Mouse (Mus musculus): ENCODE measurements around the gene Dpp6. TPM values are rescaled to one million over a fixed set of nuclear protein-coding genes. Genes with fewer than 3 reads are reported as not detected.

Dpp6 gene
- polyA plus RNA-seq, 1 experiment from 2014 or later: 3.7 TPM

DNA sequence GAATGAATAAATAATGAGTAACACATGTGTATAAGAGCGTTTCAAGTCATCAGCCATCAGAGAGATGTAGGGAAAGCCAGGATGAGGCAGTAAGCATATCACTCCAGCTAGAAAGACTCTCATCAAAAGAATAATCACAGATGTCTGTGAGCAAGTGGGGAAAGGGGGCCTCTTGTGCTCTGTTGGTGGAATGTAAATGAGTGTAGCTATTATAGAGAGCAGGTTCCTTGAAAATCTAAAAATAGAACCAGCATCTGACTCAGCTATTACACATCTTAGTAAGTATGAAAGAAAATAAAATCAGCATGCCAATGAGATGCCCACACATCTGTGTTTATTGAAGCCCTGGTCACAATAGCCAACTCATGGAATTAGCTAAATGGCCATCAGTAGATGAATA is 264.3 kb downstream of the Dpp6 start:
- no peak overlapping the region for H3K9ac ChIP-seq
- H3K9me3 ChIP-seq: no peaks in the 10 kb centered on the region
- WGBS: 32% methylated on average over 1 of the region's 1 CpGs
- no peaks in the 10 kb centered on the region for H3K27me3 ChIP-seq
- H3K4me1 ChIP-seq: no peaks in the 10 kb centered on the region
- ATAC-seq (ENCODE audit: low FRiP score, low read depth): no peak
- no peak overlapping the region for H3K4me2 ChIP-seq (replicated peaks)
- no peaks in the 10 kb centered on the region for H3K36me3 ChIP-seq
- H3K4me3 ChIP-seq: no peak overlapping the region
- H3K27ac ChIP-seq: no peak overlapping the region

DNA sequence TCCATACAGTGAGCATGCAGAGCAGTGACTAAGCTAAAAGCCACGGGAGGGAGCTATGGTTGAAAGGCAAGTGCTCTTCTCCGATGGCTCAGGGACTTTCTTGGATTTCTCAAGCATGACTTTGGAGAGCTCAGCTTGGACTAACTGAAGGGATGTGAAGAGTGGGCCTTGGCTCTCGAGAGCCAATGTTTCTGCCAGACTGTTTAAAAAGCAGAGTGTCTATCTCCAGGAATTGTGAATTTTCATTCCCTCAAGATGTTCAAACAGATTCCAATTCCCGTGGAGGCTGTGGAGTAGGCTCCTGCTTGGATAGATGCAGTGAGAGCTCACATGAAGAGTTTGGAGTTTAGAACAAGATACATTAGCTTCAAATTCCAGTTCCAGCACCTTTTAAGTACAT is 266.8 kb downstream of the Dpp6 start:
- Histone ChIP-seq H3K27ac (no peak overlapping the region), H3K4me2 (replicated peaks) (no peak overlapping the region), H3K27me3 (no peaks in the 10 kb centered on the region), H3K4me1 (no peaks in the 10 kb centered on the region), H3K4me3 (no peak overlapping the region), H3K9me3 (no peaks in the 10 kb centered on the region), H3K36me3 (no peaks in the 10 kb centered on the region), H3K9ac (no peak overlapping the region)
- no peak for ATAC-seq (ENCODE audit: low FRiP score, low read depth)
- 71% methylated on average over 4 of the region's 4 CpGs for WGBS

DNA sequence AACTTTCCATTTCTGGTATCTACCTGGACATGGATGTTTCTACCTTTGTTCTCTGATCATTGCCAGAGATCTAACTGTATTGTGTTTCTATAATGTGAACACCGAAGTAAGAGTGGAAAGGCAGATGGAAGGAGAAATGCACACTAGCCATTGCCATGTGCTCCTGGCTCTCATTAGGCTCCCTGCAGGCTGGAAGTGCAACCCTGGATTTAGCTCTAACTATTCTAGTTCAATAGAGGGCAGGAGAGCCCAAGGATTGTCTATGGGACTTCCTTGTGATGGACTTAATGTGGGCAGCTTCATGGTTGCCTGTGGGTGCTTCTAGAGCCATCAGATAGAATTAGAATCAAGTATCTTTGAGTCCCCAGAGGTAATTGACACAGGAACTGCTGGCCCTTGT is 291.2 kb downstream of the Dpp6 start:
- no peak for ATAC-seq (ENCODE audit: low FRiP score, low read depth)
- H3K9me3 ChIP-seq: no peaks in the 10 kb centered on the region
- no peaks in the 10 kb centered on the region for H3K36me3 ChIP-seq
- H3K27me3 ChIP-seq: no peaks in the 10 kb centered on the region
- WGBS: 93% methylated on average over 1 of the region's 1 CpGs
- H3K9ac ChIP-seq: no peak overlapping the region
- no peak overlapping the region for H3K4me2 ChIP-seq (replicated peaks)
- no peak overlapping the region for H3K27ac ChIP-seq
- H3K4me3 ChIP-seq: no peak overlapping the region
- no peaks in the 10 kb centered on the region for H3K4me1 ChIP-seq

DNA sequence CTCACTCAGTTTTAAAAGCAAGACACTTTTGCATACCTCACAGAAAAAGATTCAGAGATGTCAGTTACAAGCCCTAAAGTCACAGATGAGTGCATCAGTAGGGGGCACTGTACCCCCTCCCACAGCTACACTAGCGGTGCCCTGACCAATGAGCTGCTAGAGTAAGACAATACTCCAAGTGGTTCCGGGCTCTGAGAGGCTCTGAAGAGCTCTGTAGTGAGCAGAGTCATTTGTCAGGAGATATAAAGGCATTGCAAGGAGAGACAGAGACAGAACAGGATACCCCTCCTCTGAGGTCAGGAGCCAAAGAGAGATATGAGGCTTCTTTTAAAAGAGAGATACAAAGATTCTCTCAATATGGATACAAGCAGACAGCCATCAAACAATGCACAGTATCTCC is 305.5 kb downstream of the Dpp6 start:
- Histone ChIP-seq H3K4me2 (replicated peaks) (no peak overlapping the region), H3K9me3 (no peaks in the 10 kb centered on the region), H3K4me1 (no peaks in the 10 kb centered on the region), H3K36me3 (no peaks in the 10 kb centered on the region), H3K27ac (no peak overlapping the region), H3K27me3 (no peaks in the 10 kb centered on the region), H3K9ac (no peak overlapping the region), H3K4me3 (no peak overlapping the region)
- ATAC-seq (ENCODE audit: low FRiP score, low read depth): no peak
- WGBS: 33% methylated on average over 2 of the region's 2 CpGs

DNA sequence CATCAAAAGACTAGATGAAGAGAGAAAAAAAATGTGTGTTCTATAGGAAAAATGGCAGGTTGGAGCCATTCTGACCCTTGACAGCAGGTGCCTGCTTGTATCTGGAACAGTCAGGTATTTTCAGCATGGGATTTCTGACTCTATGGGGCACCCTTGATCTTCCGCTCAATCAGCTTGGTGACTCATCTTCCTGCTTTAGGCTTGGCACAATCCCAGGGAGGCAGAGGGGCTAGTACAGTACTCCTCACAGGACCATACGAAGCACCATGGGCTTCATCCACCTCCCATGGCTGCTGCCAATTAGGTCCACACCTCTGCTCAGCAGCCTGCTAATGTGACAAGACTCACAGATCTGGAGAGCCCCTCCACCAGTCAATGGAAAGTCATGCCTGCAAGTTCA is 305.9 kb downstream of the Dpp6 start:
- Histone ChIP-seq H3K4me3 (no peak overlapping the region), H3K9ac (no peak overlapping the region), H3K9me3 (no peaks in the 10 kb centered on the region), H3K27me3 (no peaks in the 10 kb centered on the region), H3K4me1 (no peaks in the 10 kb centered on the region), H3K36me3 (no peaks in the 10 kb centered on the region), H3K4me2 (replicated peaks) (no peak overlapping the region), H3K27ac (no peak overlapping the region)
- no peak for ATAC-seq (ENCODE audit: low FRiP score, low read depth)
- 85% methylated on average over 2 of the region's 2 CpGs for whole genome bisulfite sequencing

DNA sequence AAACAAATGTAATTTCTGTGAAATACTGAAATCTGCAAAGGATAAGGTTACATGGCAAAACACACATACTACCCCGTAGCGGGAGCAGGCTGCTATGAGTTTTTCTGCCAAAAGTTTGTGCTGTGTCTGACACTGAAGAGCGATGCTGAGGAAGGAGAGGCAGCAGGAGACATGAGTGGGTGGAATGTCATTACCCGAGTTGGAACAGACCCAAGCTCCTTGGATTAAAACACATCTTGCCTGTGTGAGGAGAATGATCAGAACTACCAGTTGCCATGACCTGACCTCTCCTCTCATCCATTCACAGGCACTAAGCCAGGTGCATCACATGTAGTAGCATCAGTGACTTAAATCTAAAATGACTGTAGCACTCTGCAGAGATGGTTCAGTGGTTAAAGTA is 309.0 kb downstream of the Dpp6 start:
- WGBS: 74% methylated on average over 4 of the region's 4 CpGs
- H3K4me3 ChIP-seq: no peak overlapping the region
- H3K27me3 ChIP-seq: no peaks in the 10 kb centered on the region
- H3K9ac ChIP-seq: no peak overlapping the region
- no peaks in the 10 kb centered on the region for H3K36me3 ChIP-seq
- no peak for ATAC-seq (ENCODE audit: low FRiP score, low read depth)
- H3K9me3 ChIP-seq: no peaks in the 10 kb centered on the region
- H3K27ac ChIP-seq: no peak overlapping the region
- H3K4me1 ChIP-seq: no peaks in the 10 kb centered on the region
- H3K4me2 ChIP-seq (replicated peaks): no peak overlapping the region

DNA sequence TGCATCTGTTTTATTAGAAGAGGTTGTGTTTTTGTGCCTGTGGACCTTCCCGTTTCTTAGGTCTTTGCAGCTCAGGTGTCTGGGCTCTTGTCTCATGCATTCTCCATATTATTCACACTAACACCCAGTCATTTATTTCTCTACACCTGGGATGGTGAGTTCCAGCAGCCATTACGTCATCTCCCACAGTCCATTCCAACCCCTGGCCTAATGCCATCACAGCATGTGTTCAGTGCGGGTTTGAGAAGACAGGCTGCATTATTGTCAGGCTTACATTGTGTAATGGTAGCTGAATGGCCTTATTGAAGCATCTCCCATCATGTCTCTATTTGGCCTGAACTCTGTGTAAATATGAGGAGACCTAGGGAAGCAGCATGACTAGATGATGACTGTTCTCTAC is 316.2 kb downstream of the Dpp6 start:
- H3K9me3 ChIP-seq: no peaks in the 10 kb centered on the region
- H3K9ac ChIP-seq: no peak overlapping the region
- no peak overlapping the region for H3K27ac ChIP-seq
- WGBS: 67% methylated on average over 3 of the region's 3 CpGs
- H3K4me3 ChIP-seq: no peak overlapping the region
- H3K36me3 ChIP-seq: no peaks in the 10 kb centered on the region
- no peaks in the 10 kb centered on the region for H3K4me1 ChIP-seq
- ATAC-seq (ENCODE audit: low FRiP score, low read depth): no peak
- no peaks in the 10 kb centered on the region for H3K27me3 ChIP-seq
- no peak overlapping the region for H3K4me2 ChIP-seq (replicated peaks)

DNA sequence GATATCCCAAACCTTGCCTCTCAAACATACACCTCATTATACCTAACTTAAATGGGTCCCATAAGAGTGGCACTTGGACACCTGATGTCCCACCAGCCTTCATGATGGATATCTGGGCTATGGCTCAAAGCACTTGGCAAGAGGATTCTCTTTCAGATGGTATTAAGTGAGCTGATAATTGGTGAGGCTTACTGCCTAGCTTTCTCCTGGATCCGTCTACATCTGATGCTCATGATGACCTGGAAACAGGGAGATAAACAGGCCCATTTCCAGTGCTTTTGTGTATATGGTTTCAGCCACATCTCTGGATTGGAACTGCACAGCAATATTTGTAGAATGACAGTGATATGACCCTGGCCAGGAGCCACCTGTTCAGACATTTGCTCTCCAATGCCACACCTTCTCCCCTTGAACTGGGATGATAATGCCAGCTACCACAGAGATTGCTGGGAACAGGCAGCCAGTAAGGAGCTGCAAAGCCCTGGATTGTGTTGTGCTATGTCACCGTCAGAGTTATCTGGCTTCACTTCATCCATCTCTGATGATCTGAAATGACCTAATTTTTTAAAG is 317.5 kb downstream of the Dpp6 start:
- Histone ChIP-seq H3K9me3 (no peaks in the 10 kb centered on the region), H3K27ac (no peak overlapping the region), H3K9ac (no peak overlapping the region), H3K4me2 (replicated peaks) (no peak overlapping the region), H3K27me3 (no peaks in the 10 kb centered on the region), H3K4me1 (no peaks in the 10 kb centered on the region), H3K36me3 (no peaks in the 10 kb centered on the region), H3K4me3 (no peak overlapping the region)
- 80% methylated on average over 2 of the region's 2 CpGs for WGBS
- ATAC-seq (ENCODE audit: low FRiP score, low read depth): no peak

DNA sequence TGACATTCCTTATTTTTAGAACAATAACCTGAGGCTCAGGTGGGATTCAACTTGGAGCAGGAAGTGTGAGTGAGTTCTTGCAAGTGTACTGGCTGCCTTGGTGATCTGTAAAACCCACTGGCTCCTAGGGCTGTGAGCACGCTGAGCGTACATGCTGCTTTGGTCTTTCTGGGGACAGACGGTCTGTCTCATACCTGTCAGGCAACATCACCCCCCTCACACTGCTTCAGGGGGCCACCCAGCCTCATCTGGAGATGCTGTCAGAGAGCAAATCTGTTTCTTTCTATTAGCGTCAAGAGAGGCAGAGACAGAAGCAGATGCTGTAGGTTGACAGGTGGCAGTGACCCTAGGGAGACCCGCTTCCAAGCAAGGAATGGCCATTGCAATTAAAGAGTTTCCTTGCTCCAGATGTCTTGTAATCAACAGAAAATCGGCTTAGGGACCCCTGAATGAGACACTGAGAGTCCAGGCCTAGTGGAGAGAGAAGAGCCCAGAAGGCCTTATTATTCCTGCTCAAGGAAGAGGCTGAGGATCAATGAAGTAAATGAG is 330.5 kb downstream of the Dpp6 start:
- Histone ChIP-seq H3K4me2 (replicated peaks) (no peak overlapping the region), H3K27me3 (no peaks in the 10 kb centered on the region), H3K4me3 (no peak overlapping the region), H3K4me1 (no peaks in the 10 kb centered on the region), H3K9ac (no peak overlapping the region), H3K36me3 (no peaks in the 10 kb centered on the region), H3K9me3 (no peaks in the 10 kb centered on the region), H3K27ac (no peak overlapping the region)
- WGBS: 83% methylated on average over 6 of the region's 6 CpGs
- ATAC-seq (ENCODE audit: low FRiP score, low read depth): no peak

DNA sequence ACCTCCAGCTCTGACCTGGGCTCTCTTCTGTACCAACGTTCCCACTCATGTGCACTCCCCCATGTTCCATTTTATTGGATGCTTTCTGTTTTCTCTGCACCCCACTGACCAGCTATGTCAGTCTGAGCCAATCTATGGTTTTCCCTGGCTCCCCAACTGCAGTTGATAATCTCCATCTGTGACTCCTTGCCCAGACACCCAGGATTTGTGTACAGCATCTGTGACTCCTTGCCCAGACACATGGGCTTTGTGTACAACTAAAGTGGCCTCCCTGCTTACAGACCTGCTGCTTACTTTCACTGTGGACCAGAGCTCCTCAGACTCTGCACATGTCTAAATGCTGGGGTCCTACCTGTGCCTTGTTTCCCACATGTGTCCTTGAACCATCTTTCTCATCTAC is 334.0 kb downstream of the Dpp6 start:
- H3K9ac ChIP-seq: no peak overlapping the region
- no peaks in the 10 kb centered on the region for H3K36me3 ChIP-seq
- H3K27ac ChIP-seq: no peak overlapping the region
- no peak overlapping the region for H3K4me3 ChIP-seq
- no peaks in the 10 kb centered on the region for H3K27me3 ChIP-seq
- no peak overlapping the region for H3K4me2 ChIP-seq (replicated peaks)
- ATAC-seq (ENCODE audit: low FRiP score, low read depth): no peak
- no peaks in the 10 kb centered on the region for H3K4me1 ChIP-seq
- 77% methylated on average over 1 of the region's 1 CpGs for WGBS
- H3K9me3 ChIP-seq: no peaks in the 10 kb centered on the region

DNA sequence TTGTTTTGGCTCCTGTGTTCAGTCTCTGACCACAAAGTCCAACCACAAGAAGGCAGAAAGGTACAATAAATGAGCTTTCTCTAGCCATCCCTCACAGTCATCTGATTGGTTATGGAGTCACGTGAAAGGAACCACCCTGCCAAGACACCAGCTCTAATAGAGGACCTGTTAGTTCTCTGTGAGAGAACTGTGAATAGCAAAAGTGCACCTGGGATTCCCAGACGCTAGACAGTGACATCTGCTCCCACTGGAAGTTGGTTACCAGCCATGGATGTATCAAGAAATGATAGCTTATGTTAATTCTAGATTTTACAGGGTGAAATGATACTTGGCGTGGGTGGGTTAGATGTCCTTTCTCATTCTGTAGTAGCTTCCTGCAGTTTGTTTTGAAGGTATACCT is 338.7 kb downstream of the Dpp6 start:
- Histone ChIP-seq H3K27ac (no peak overlapping the region), H3K4me3 (no peak overlapping the region), H3K27me3 (no peaks in the 10 kb centered on the region), H3K4me2 (replicated peaks) (no peak overlapping the region), H3K9me3 (no peaks in the 10 kb centered on the region), H3K9ac (no peak overlapping the region), H3K4me1 (no peaks in the 10 kb centered on the region), H3K36me3 (no peaks in the 10 kb centered on the region)
- whole genome bisulfite sequencing: 78% methylated on average over 3 of the region's 3 CpGs
- no peak for ATAC-seq (ENCODE audit: low FRiP score, low read depth)

DNA sequence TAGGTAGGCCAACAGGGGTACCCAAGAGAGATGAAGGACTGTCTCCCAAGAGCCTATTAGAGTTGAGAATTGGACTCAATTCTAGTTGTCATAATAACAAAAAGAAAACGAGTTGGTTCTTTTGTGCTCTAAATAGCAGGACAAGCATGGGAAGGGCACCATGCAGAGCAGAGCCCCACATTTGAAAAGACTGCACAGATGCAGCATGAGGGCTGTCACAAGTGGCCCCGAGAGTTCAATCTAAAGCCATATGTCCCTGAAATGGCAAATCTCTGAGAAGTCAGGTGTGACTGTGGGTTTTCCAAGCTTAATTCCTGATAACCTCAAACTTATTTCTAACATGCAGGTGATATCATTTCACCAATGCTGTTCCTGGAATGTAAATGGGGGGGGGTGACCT is 339.4 kb downstream of the Dpp6 start:
- no peak for ATAC-seq (ENCODE audit: low FRiP score, low read depth)
- Histone ChIP-seq H3K36me3 (no peaks in the 10 kb centered on the region), H3K4me2 (replicated peaks) (no peak overlapping the region), H3K4me3 (no peak overlapping the region), H3K9me3 (no peaks in the 10 kb centered on the region), H3K9ac (no peak overlapping the region), H3K4me1 (no peaks in the 10 kb centered on the region), H3K27ac (no peak overlapping the region), H3K27me3 (no peaks in the 10 kb centered on the region)
- 66% methylated on average over 2 of the region's 2 CpGs for WGBS

DNA sequence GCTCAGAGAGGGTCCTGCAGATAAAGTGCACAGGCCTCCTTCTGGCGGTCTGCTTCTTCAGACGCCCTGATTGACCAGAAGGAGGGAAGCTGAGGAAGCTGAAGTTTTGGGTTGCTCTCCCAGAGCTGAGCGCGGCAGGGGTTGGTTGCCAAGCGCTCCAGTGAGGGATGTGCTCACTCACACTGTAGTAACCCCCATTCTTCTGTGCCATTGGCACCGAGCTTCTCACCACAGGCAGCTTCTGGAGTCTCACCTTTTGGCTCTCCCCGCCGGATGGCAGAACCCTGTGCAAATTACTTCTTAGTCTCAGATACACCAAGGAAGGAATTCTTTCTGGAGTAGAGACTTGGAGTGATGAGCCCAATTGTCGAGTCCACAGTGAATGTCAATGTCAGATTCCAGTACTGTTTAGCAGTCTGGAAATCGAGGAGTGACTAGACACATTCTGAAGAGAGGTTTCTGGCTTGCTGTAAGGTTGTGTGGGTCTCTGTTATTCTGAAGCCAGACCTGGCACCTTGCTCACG is 344.2 kb downstream of the Dpp6 start:
- Histone ChIP-seq H3K36me3 (no peaks in the 10 kb centered on the region), H3K9ac (no peak overlapping the region), H3K9me3 (no peaks in the 10 kb centered on the region), H3K27me3 (no peaks in the 10 kb centered on the region), H3K4me1 (no peaks in the 10 kb centered on the region), H3K4me2 (replicated peaks) (no peak overlapping the region), H3K4me3 (no peak overlapping the region), H3K27ac (no peak overlapping the region)
- no peak for ATAC-seq (ENCODE audit: low FRiP score, low read depth)
- WGBS: 57% methylated on average over 11 of the region's 11 CpGs

Measured in limb, embryonic 13.5 days (tissue).